Mouse (Mus musculus): ENCODE measurements around the gene Atn1. TPM values are rescaled to one million over a fixed set of nuclear protein-coding genes. Genes with fewer than 3 reads are reported as not detected.

Atn1 gene
- polyA plus RNA-seq, 1 experiment from 2014 or later = 20.1 TPM

DNA sequence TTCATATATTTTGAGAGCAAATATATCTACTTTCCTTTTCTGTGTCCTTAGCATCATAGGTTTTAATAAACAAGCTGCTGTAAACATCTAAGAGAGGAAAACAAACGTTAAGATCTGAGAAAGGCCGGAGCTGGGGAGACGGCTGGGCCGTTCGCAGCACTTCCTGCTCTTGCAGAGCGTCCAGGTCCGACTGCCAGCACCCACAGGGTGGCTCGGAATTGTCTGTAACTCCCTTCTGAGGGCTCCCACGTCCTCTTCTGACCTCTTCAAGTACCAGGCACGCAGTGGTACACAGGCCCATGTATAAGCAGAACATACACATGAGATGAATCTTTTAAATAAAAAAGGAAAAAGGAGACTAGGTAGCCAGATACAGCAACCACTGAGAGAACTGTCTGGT lies 31.4 kb upstream of the Atn1 start:
- Histone ChIP-seq H3K36me3 (no peaks in the 10 kb centered on the region), H3K27ac (no peak overlapping the region), H3K9me3 (no peaks in the 10 kb centered on the region), H3K9ac (no peak overlapping the region), H3K4me2 (replicated peaks) (no peak overlapping the region), H3K27me3 (no peaks in the 10 kb centered on the region), H3K4me3 (no peak overlapping the region), H3K4me1 (peaks cover 5% of the 10 kb centered on the region; the same call in 1 of the 2 replicates)
- WGBS = 77% methylated on average over 10 of the region's 10 CpGs
- no peak for ATAC-seq (ENCODE audit: insufficient number of reproducible peaks, insufficient read depth, low FRiP score, low TSS enrichment)

DNA sequence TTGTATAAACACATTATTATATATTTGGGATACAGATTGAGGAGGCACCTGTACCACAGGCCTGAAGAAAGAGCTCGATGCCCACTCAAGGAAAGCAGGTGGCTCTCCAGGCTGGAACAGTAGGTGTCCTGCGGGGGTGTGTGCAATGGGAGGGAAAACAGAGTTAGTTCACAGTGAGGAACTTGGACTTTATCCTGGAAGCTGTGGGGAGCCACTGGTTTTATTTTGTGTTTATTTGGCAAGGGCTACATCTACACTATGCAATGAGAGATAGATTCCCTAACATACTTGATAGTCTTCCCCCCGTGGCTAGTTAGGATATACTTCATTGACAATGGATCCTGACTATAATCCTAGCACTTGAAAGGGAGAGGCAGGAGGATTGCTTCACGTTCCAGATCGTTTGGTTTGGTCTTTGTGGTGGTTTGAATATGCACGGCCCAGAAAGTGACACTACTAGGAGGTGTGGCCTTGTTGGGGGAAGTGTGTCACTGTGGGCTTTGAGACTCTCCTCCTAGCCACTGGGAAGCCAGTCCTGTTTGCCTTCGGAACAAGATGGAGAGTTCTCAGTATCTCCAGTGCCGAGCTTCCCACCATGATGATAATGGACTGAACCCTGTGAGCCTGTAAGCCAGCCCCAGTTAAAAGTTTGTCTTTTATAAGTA lies 30.6 kb upstream of the Atn1 start:
- H3K27ac ChIP-seq = no peak overlapping the region
- H3K9me3 ChIP-seq = no peaks in the 10 kb centered on the region
- H3K4me1 ChIP-seq = peaks cover 10% of the 10 kb centered on the region; the same call in 1 of the 2 replicates
- no peak for ATAC-seq (ENCODE audit: insufficient number of reproducible peaks, insufficient read depth, low FRiP score, low TSS enrichment)
- H3K27me3 ChIP-seq = no peaks in the 10 kb centered on the region
- WGBS = 54% methylated on average over 8 of the region's 8 CpGs
- H3K36me3 ChIP-seq = no peaks in the 10 kb centered on the region
- no peak overlapping the region for H3K9ac ChIP-seq
- H3K4me2 ChIP-seq (replicated peaks) = no peak overlapping the region
- H3K4me3 ChIP-seq = no peak overlapping the region

DNA sequence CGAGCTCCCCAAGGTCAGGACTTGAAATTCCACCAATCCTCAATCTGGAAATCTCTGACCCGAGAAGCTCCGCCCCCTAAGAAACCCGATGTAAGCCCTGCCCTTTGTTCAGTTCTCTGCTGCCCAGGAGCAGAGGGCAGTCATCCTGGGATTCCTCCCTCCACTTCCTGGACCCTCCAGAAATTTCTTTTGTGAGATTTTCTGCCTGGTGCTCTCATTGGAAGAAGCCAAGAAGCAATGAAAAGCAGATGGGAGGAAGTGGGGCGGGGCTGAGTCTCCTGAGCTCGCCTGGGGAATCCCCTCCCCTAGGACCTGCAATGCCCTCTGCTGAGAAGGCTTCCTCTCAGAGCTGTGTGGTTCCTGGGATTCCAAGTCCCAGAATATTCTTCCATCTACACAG lies 26.1 kb upstream of the Atn1 start:
- H3K9ac ChIP-seq = no peak overlapping the region
- WGBS = 15% methylated on average over 6 of the region's 6 CpGs
- no peaks in the 10 kb centered on the region for H3K9me3 ChIP-seq
- no peak for ATAC-seq (ENCODE audit: insufficient number of reproducible peaks, insufficient read depth, low FRiP score, low TSS enrichment)
- H3K27me3 ChIP-seq = peaks cover 5% of the 10 kb centered on the region
- H3K4me1 ChIP-seq = peaks cover 11% of the 10 kb centered on the region; the same call in 1 of the 2 replicates
- no peak overlapping the region for H3K27ac ChIP-seq
- no peak overlapping the region for H3K4me3 ChIP-seq
- H3K4me2 ChIP-seq (replicated peaks) = peak overlapping the region; percentile 28
- no peaks in the 10 kb centered on the region for H3K36me3 ChIP-seq

DNA sequence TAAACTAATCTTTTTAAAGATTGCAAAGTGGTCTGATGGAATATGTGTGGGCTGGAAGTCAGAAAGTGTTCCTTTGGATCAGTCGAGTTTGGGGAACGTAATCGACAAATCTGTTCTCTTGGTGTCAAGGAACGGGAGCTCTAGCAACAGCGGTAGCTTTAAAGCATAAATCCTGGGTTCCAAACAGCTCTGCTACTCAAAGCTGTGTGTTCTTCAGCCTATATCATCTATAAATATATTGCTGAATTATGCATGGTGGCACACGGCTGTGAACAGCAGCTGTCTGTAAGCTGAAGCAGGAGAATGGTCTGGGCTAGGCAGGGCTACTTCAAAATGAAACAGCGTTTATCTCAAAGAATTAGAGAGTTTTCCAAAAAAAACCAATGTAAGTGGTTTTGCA lies 24.6 kb upstream of the Atn1 start:
- Histone ChIP-seq H3K4me2 (replicated peaks) (no peak overlapping the region), H3K36me3 (no peaks in the 10 kb centered on the region), H3K4me3 (no peak overlapping the region), H3K27me3 (peaks cover 5% of the 10 kb centered on the region), H3K9ac (no peak overlapping the region), H3K27ac (no peak overlapping the region), H3K9me3 (no peaks in the 10 kb centered on the region), H3K4me1 (peaks cover 11% of the 10 kb centered on the region; the same call in 1 of the 2 replicates)
- no peak for ATAC-seq (ENCODE audit: insufficient number of reproducible peaks, insufficient read depth, low FRiP score, low TSS enrichment)
- WGBS = 88% methylated on average over 7 of the region's 7 CpGs

DNA sequence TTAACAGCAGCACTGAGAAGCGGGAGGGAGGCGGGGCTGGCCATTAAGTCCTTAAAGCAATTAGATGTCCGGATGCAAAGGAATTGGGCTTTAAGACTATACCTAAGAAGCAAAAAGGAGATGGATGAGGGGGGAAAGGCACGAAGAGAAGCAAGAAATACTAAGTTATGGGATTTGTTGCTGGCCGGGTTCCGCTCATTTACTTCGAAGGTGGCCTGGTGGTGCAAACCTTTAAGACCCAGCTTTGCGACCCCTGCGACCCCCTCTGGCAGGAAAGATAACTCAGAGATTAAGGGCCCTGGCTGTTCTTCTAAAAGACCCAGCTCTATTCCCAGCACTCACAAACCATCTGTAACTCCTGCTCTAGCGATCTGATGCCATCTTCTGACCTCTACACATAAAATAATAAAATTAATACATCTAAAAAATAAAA lies 23.7 kb upstream of the Atn1 start:
- H3K27ac ChIP-seq = no peak overlapping the region
- 5% methylated on average over 10 of the region's 10 CpGs for WGBS

DNA sequence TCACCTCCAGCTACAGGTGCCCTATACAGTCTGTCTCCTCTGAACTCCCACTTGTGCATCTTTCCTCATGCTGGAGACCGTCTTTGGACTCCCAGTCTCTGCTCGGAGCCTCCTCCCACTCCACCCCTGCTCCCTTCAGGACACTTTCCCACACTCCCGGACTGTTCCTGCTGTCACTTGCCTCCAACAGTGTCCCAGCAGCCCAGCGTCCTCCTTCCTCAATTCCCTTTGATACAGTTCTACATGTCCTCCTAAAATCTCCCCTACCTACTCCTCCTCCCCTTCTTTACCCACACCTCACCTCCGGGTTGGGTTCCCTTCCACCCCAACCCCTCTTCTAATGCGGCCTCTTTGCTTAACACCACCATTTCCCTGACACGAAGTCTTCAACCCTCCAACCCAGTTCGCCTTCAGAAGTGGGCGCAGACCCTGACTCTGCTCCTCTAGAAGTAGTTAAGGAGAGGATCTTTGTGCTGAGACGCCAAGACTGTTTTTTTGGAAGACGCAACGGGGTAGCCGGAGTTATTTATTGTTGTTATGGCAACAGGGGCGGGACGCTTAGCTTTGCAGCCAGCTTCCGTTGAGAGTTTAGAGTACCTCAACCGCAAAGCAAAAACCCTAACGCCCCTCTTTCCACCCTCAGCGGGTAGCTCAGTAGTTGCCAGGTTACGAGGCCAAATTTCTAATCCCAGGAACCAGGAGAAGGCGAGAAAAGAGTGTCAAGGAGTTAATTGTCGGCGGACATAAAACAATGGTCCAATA lies 23.1 kb upstream of the Atn1 start, which contains the start of gene Lrrc23:
Lrrc23 (minus strand) TSS at position 506 of the 762 bp plus-strand sequence.
- WGBS = 2% methylated on average over 23 of the region's 23 CpGs
- H3K27me3 ChIP-seq = peaks cover 5% of the 10 kb centered on the region
- no peaks in the 10 kb centered on the region for H3K9me3 ChIP-seq
- H3K36me3 ChIP-seq = no peaks in the 10 kb centered on the region
- H3K9ac ChIP-seq = peak within 1 kb of the TSS; percentile 2; the same call in 1 of the 2 replicates
- H3K4me3 ChIP-seq = peak within 1 kb of the TSS; percentile 37
- H3K27ac ChIP-seq = no peak within 1 kb of the TSS
- peak within 1 kb of the TSS; percentile 70 for H3K4me2 ChIP-seq (replicated peaks)
- ATAC-seq (ENCODE audit: insufficient number of reproducible peaks, insufficient read depth, low FRiP score, low TSS enrichment) = 0 out of 2 replicates have a peak, but pooled peaks have one; percentile 3
- peaks cover 11% of the 10 kb centered on the region; the same call in 1 of the 2 replicates for H3K4me1 ChIP-seq

More for the DNA sequence above, 23.7 kb upstream of the Atn1 start:
- H3K27me3 ChIP-seq = peaks cover 5% of the 10 kb centered on the region
- peak overlapping the region; percentile 37 for H3K4me3 ChIP-seq
- H3K9ac ChIP-seq = peak overlapping the region; percentile 2; the same call in 1 of the 2 replicates
- peaks cover 11% of the 10 kb centered on the region; the same call in 1 of the 2 replicates for H3K4me1 ChIP-seq
- no peaks in the 10 kb centered on the region for H3K36me3 ChIP-seq
- H3K9me3 ChIP-seq = no peaks in the 10 kb centered on the region
- H3K4me2 ChIP-seq (replicated peaks) = peak overlapping the region; percentile 70
- ATAC-seq (ENCODE audit: insufficient number of reproducible peaks, insufficient read depth, low FRiP score, low TSS enrichment) = no peak

DNA sequence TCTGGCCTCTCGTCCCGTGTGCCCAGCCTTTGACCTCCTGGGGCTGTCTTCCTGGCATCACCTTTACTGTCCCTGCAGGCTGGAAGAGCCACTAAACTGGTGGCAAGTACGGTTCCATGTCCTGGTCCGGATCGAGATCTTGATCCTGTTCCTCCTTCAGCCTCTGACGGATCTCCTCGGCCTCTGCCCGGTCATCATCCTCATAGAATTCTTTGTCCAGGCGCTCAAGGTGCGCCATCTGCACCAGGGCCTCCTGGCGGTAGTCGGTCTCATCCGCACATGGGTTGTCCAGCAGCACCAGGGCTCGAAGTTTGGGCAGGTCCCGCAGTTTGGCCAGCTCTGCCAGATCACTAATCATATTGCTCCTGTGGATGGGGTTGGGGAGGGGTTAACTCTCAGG lies 14.2 kb upstream of the Atn1 start:
- Histone ChIP-seq H3K4me3 (no peak overlapping the region), H3K4me2 (replicated peaks) (no peak overlapping the region), H3K27me3 (peaks cover 17% of the 10 kb centered on the region), H3K36me3 (no peaks in the 10 kb centered on the region), H3K9ac (no peak overlapping the region), H3K27ac (no peak overlapping the region), H3K4me1 (peaks cover 20% of the 10 kb centered on the region), H3K9me3 (no peaks in the 10 kb centered on the region)
- WGBS = 85% methylated on average over 15 of the region's 15 CpGs
- no peak for ATAC-seq (ENCODE audit: insufficient number of reproducible peaks, insufficient read depth, low FRiP score, low TSS enrichment)

DNA sequence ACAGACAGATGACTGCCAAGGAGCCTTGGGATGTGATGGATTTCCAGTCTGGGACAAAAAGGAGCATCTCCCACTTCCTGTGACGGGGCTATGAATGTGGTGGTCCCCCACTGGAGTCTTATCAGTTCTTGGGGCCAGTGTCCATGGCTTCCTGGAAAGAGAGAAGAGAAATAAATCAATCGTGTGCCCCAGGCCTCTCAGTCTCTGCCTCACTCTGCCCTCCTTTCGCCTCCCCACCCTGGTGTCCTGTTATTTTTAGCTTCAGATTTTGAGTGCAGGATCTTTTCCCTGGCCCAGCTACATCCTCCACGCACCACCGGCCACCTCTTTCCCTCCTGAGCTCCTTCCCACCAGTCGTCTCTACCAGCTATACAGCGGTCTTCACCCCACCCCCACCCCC lies 13.7 kb upstream of the Atn1 start:
- H3K4me2 ChIP-seq (replicated peaks) = peak overlapping the region; percentile 77
- H3K27me3 ChIP-seq = peaks cover 17% of the 10 kb centered on the region
- WGBS = 69% methylated on average over 7 of the region's 7 CpGs
- ATAC-seq (ENCODE audit: insufficient number of reproducible peaks, insufficient read depth, low FRiP score, low TSS enrichment) = no peak
- no peak overlapping the region for H3K27ac ChIP-seq
- H3K36me3 ChIP-seq = no peaks in the 10 kb centered on the region
- no peaks in the 10 kb centered on the region for H3K9me3 ChIP-seq
- peak overlapping the region; percentile 46; the same call in 1 of the 2 replicates for H3K4me3 ChIP-seq
- peaks cover 20% of the 10 kb centered on the region for H3K4me1 ChIP-seq
- H3K9ac ChIP-seq = peak overlapping the region; percentile 56; the same call in 1 of the 2 replicates

DNA sequence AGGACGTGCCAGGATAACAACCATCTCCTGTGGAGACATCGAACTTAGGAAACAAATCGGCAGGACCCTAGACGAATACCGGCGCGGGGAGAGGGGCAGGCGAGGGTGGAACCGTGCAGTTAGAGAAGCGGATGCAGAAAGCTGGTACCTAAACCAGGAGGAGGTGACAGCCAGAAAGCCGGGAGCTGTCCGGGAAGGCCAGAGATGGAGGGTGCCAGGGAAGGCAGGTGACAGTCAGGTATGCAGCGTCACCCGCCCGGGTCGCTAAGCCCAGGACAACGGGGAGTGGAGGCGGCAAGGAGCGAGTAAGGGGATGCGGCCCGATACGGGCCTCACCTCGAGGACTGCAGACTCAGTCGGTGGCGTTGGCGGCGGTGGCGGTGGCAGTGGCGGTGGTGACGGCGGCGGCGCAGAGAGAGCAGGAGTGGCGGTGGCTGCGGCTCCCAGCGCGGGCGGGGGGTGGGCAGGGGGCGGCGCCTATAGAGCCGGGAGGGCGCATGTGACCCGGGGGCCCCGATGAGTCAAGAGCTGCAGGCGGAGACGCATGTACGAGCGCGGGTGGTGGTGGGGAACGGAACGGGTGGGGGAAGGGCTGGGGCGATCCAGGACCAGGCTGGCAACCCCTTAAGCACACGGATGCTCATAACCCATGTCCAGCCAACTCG lies 12.9 kb upstream of the Atn1 start, which contains the start of gene Eno2:
Eno2 (minus strand) TSS at position 573 of the 665 bp plus-strand sequence.
- Histone ChIP-seq H3K27ac (no peak within 1 kb of the TSS), H3K36me3 (no peaks in the 10 kb centered on the region), H3K4me1 (peaks cover 20% of the 10 kb centered on the region), H3K9ac (peak within 1 kb of the TSS; percentile 56), H3K4me2 (replicated peaks) (peak within 1 kb of the TSS; percentile 77), H3K27me3 (peaks cover 17% of the 10 kb centered on the region), H3K9me3 (no peaks in the 10 kb centered on the region), H3K4me3 (peak within 1 kb of the TSS; percentile 46)
- ATAC-seq (ENCODE audit: insufficient number of reproducible peaks, insufficient read depth, low FRiP score, low TSS enrichment) = peak; percentile 67
- under 1% methylated on average over 54 of the region's 54 CpGs for WGBS

DNA sequence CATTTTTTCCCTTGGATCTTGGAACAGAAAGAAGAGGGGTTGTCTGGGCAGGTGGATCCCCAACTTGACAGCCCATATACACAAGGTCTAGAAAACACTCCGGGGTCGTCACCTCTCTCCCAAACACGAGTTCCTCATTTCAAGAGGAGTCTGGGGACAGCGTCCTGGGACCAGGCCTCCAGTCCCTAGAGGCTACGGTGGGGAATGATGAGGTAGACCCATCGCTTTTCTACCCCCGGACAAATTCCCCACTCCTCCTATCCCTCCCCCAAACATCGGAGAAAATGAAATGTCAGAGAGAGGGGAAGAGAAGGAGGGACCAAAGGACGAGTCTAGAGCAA lies 12.3 kb upstream of the Atn1 start:
- Histone ChIP-seq H3K4me3 (peak overlapping the region; percentile 46), H3K4me2 (replicated peaks) (peak overlapping the region; percentile 77), H3K36me3 (no peaks in the 10 kb centered on the region), H3K27me3 (peaks cover 17% of the 10 kb centered on the region), H3K4me1 (peaks cover 20% of the 10 kb centered on the region), H3K9ac (peak overlapping the region; percentile 56; the same call in 1 of the 2 replicates), H3K27ac (no peak overlapping the region), H3K9me3 (no peaks in the 10 kb centered on the region)
- WGBS = 4% methylated on average over 9 of the region's 9 CpGs
- ATAC-seq (ENCODE audit: insufficient number of reproducible peaks, insufficient read depth, low FRiP score, low TSS enrichment) = no peak

DNA sequence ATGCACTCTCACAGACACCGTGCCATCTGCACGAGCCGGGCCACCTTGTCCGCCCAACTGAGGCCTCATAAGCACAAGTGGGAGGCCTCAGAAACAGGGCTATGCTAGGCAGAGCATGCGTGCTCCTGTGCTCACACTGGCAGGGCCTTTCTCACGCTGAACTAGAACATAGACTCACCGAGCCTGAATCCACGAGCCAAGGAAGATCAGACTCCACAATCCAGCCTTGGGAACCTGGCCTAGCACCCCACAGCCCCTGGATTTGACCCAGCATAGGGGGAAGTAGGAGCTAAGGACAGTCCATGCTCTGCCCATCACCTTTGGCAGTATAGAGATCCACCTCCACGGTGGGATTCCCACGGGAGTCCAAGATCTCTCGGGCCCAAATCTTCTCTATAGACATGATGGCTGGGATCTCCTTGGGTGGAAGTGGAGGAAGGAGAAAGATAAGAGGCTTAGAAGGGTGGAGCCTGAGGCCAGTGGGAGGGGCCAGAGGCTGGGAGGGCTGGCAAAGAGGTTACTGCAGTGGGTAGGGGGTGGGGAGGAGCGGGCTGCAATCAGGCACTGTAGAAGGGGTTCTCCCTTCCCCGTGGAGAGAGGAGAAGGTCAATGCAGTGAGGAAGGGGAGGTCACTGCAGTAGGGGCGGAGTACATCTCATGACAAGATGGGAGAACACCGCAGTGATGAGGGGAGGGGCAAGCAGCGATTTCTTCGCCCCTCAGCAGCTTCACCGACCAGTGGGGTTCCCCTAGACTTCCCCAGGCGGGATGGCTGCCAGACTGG lies 11.8 kb upstream of the Atn1 start:
- H3K9me3 ChIP-seq = no peaks in the 10 kb centered on the region
- H3K9ac ChIP-seq = 0 out of 2 replicates have a peak overlapping the region, but pooled peaks have one; percentile 56
- 19% methylated on average over 19 of the region's 19 CpGs for WGBS
- H3K4me2 ChIP-seq (replicated peaks) = peak overlapping the region; percentile 77
- H3K4me3 ChIP-seq = peak overlapping the region; percentile 46
- peaks cover 17% of the 10 kb centered on the region for H3K27me3 ChIP-seq
- peaks cover 20% of the 10 kb centered on the region for H3K4me1 ChIP-seq
- no peaks in the 10 kb centered on the region for H3K36me3 ChIP-seq
- 0 out of 2 replicates have a peak overlapping the region, but pooled peaks have one; percentile 36 for H3K27ac ChIP-seq
- peak; percentile 44; the same call in 1 of the 2 replicates for ATAC-seq (ENCODE audit: insufficient number of reproducible peaks, insufficient read depth, low FRiP score, low TSS enrichment)

Data from embryonic facial prominence, embryonic 12.5 days (tissue).